8 mouse cellular contexts compared by ENCODE assay signal in genomic region chr11:84879007-84879771, GRCm38 (mm10). TPM values are rescaled to one million over a fixed set of nuclear protein-coding genes. Genes with fewer than 3 reads are reported as not detected.
DNase-seq lines count a peak whose midpoint lies in the region; ATAC-seq and TF ChIP-seq lines count a peak whose summit lies in the region.

No protein-coding gene starts in this region.

- H3K4me2 ChIP-seq in hindbrain, embryonic 16.5 days (ENCODE audit: low read length) = peak overlapping the region; percentile 71
- peak overlapping the region; percentile 94 for H3K4me2 ChIP-seq in neural tube, embryonic 12.5 days (replicated peaks)

- peak overlapping the region; percentile 90 for H3K9ac ChIP-seq in hindbrain, embryonic 16.5 days (ENCODE audit: low read depth, low read length)
- H3K9ac ChIP-seq in neural tube, embryonic 12.5 days = peak overlapping the region; percentile 88

- no peak for DNase-seq in layer of hippocampus, adult 2 months (ENCODE audit: low spot score in 2 of 2)
- DNase-seq in layer of hippocampus, postnatal 10 days (ENCODE audit: low spot score in 2 of 2) = no peak
- DNase-seq in B cell, adult 2 months = no peak
- DNase-seq in cerebellum, postnatal 25 days = no peak

- H3K27ac ChIP-seq in layer of hippocampus, adult 2 months = peak overlapping the region; percentile 91
- H3K27ac ChIP-seq in hindbrain, embryonic 16.5 days (ENCODE audit: low read depth, low read length) = peak overlapping the region; percentile 87
- H3K27ac ChIP-seq in neural tube, embryonic 12.5 days = 0 out of 2 replicates have a peak overlapping the region, but pooled peaks have one; percentile 57

- TF ChIP-seq CTCF in layer of hippocampus, adult 2 months (conservative IDR thresholded peaks at IDR 0.05) = no peak

- 24% methylated on average over 7 of the region's 7 CpGs for WGBS in hindbrain, embryonic 16.5 days
- WGBS in neural tube, embryonic 12.5 days = 24% methylated on average over 7 of the region's 7 CpGs

- no peaks in the 10 kb centered on the region; the same call in 1 of the 2 replicates for H3K36me3 ChIP-seq in hindbrain, embryonic 16.5 days (ENCODE audit: control insufficient read depth, insufficient read depth, low read length)
- peaks cover 14% of the 10 kb centered on the region for H3K36me3 ChIP-seq in neural tube, embryonic 12.5 days

- peaks cover 16% of the 10 kb centered on the region for H3K4me1 ChIP-seq in hindbrain, embryonic 16.5 days (ENCODE audit: control insufficient read depth, insufficient read depth, low read depth, low read length)
- H3K4me1 ChIP-seq in neural tube, embryonic 12.5 days = peaks cover 16% of the 10 kb centered on the region

- H3K27me3 ChIP-seq in hindbrain, embryonic 16.5 days (replicated peaks; ENCODE audit: control insufficient read depth, insufficient read depth, low read length) = no peaks in the 10 kb centered on the region
- H3K27me3 ChIP-seq in neural tube, embryonic 12.5 days (replicated peaks) = no peaks in the 10 kb centered on the region

- no peaks in the 10 kb centered on the region for H3K9me3 ChIP-seq in hindbrain, embryonic 16.5 days (ENCODE audit: control insufficient read depth, low read length)
- H3K9me3 ChIP-seq in neural tube, embryonic 12.5 days = no peaks in the 10 kb centered on the region

- peak; percentile 37 for ATAC-seq in activated CD4-positive, CD25-positive, alpha-beta regulatory T cell, adult 4 months
- peak; percentile 22; the same call in 1 of the 2 replicates for ATAC-seq in hindbrain, embryonic 16.5 days
- ATAC-seq in neural tube, embryonic 12.5 days (ENCODE audit: low FRiP score, low read depth) = no peak
- no peak for ATAC-seq in CD4-positive, CD25-positive, alpha-beta regulatory T cell, adult 4 months

- H3K4me3 ChIP-seq in layer of hippocampus, adult 2 months = peak overlapping the region; percentile 91
- H3K4me3 ChIP-seq in hindbrain, embryonic 16.5 days (ENCODE audit: low read length) = peak overlapping the region; percentile 96
- peak overlapping the region; percentile 89 for H3K4me3 ChIP-seq in neural tube, embryonic 12.5 days

RNA-seq across cellular contexts. Expression of gene Myo19, which starts 0.8 kb away (rescaled TPM):
- total RNA-seq in layer of hippocampus, adult 2 months (2021) = 10 to 100 TPM in 1 of 2 experiments, 1 to 10 TPM in 1; 8.9 to 11.5 TPM
- total RNA-seq in layer of hippocampus, postnatal 10 days (2021) = 10 to 100 TPM; 12.0 to 14.0 TPM
- 1 to 10 TPM; 2.3 to 3.2 TPM for polyA plus RNA-seq in activated CD4-positive, CD25-positive, alpha-beta regulatory T cell, adult 4 months (2017; shearing (Covaris generic))
- 6.3 and 7.0 TPM in 2 replicates for polyA plus RNA-seq in hindbrain, embryonic 16.5 days (2015; fragmentation: Nextera tagmentation; extraction: Ambion mirVana)
- polyA plus RNA-seq in neural tube, embryonic 12.5 days (2016; fragmentation: Nextera tagmentation; extraction: Ambion mirVana) = 8.2 and 8.8 TPM in 2 replicates
- polyA plus RNA-seq in CD4-positive, CD25-positive, alpha-beta regulatory T cell, adult 4 months (2017; shearing (Covaris generic)) = 1 to 10 TPM; 2.8 to 2.9 TPM

RNA-seq across cellular contexts. Expression of gene Pigw, which starts 0.9 kb away (rescaled TPM):
- 1 to 10 TPM; 7.4 to 7.5 TPM for total RNA-seq in layer of hippocampus, adult 2 months (2021)
- 1 to 10 TPM; 8.8 to 9.4 TPM for total RNA-seq in layer of hippocampus, postnatal 10 days (2021)
- polyA plus RNA-seq in activated CD4-positive, CD25-positive, alpha-beta regulatory T cell, adult 4 months (2017; shearing (Covaris generic)) = 1 to 10 TPM; 1.5 to 3.2 TPM
- 2.2 and 2.5 TPM in 2 replicates for polyA plus RNA-seq in hindbrain, embryonic 16.5 days (2015; fragmentation: Nextera tagmentation; extraction: Ambion mirVana)
- polyA plus RNA-seq in neural tube, embryonic 12.5 days (2016; fragmentation: Nextera tagmentation; extraction: Ambion mirVana) = 1.9 and 2.8 TPM in 2 replicates
- polyA plus RNA-seq in CD4-positive, CD25-positive, alpha-beta regulatory T cell, adult 4 months (2017; shearing (Covaris generic)) = 1 to 10 TPM; 1.6 to 2.5 TPM

RNA-seq across cellular contexts. Expression of gene Ggnbp2, which starts 8.6 kb away (rescaled TPM):
- 10 to 100 TPM; 87.7 to 92.2 TPM for total RNA-seq in layer of hippocampus, adult 2 months (2021)
- total RNA-seq in layer of hippocampus, postnatal 10 days (2021) = 10 to 100 TPM; 89.3 to 92.2 TPM
- 100 to 1,000 TPM in 1 of 2 experiments, 10 to 100 TPM in 1; 84.9 to 107 TPM for polyA plus RNA-seq in activated CD4-positive, CD25-positive, alpha-beta regulatory T cell, adult 4 months (2017; shearing (Covaris generic))
- polyA plus RNA-seq in hindbrain, embryonic 16.5 days (2015; fragmentation: Nextera tagmentation; extraction: Ambion mirVana) = 66.8 and 72.5 TPM in 2 replicates
- 80.0 and 93.3 TPM in 2 replicates for polyA plus RNA-seq in neural tube, embryonic 12.5 days (2016; fragmentation: Nextera tagmentation; extraction: Ambion mirVana)
- polyA plus RNA-seq in CD4-positive, CD25-positive, alpha-beta regulatory T cell, adult 4 months (2017; shearing (Covaris generic)) = 100 to 1,000 TPM in 1 of 2 experiments, 10 to 100 TPM in 1; 85.3 to 138 TPM

RNA-seq across cellular contexts. Expression of gene Znhit3, which starts 37.0 kb away (rescaled TPM):
- 10 to 100 TPM; 30.7 to 32.1 TPM for total RNA-seq in layer of hippocampus, adult 2 months (2021)
- 10 to 100 TPM; 27.9 to 31.2 TPM for total RNA-seq in layer of hippocampus, postnatal 10 days (2021)
- polyA plus RNA-seq in activated CD4-positive, CD25-positive, alpha-beta regulatory T cell, adult 4 months (2017; shearing (Covaris generic)) = 10 to 100 TPM; 34.7 to 35.7 TPM
- 65.2 and 71.4 TPM in 2 replicates for polyA plus RNA-seq in hindbrain, embryonic 16.5 days (2015; fragmentation: Nextera tagmentation; extraction: Ambion mirVana)
- polyA plus RNA-seq in neural tube, embryonic 12.5 days (2016; fragmentation: Nextera tagmentation; extraction: Ambion mirVana) = 61.4 and 63.5 TPM in 2 replicates
- polyA plus RNA-seq in CD4-positive, CD25-positive, alpha-beta regulatory T cell, adult 4 months (2017; shearing (Covaris generic)) = 10 to 100 TPM; 29.9 to 38.1 TPM

RNA-seq across cellular contexts. Expression of gene Dhrs11, which starts 50.4 kb away (rescaled TPM):
- 1 to 10 TPM; 6.2 TPM for total RNA-seq in layer of hippocampus, adult 2 months (2021)
- 1 to 10 TPM; 4.9 to 6.6 TPM for total RNA-seq in layer of hippocampus, postnatal 10 days (2021)
- polyA plus RNA-seq in activated CD4-positive, CD25-positive, alpha-beta regulatory T cell, adult 4 months (2017; shearing (Covaris generic)) = 1 to 10 TPM; 9.0 to 9.1 TPM
- polyA plus RNA-seq in hindbrain, embryonic 16.5 days (2015; fragmentation: Nextera tagmentation; extraction: Ambion mirVana) = 11.0 and 11.1 TPM in 2 replicates
- 8.2 and 8.9 TPM in 2 replicates for polyA plus RNA-seq in neural tube, embryonic 12.5 days (2016; fragmentation: Nextera tagmentation; extraction: Ambion mirVana)
- 10 to 100 TPM in 1 of 2 experiments, 1 to 10 TPM in 1; 8.3 to 10.9 TPM for polyA plus RNA-seq in CD4-positive, CD25-positive, alpha-beta regulatory T cell, adult 4 months (2017; shearing (Covaris generic))

Comparison
In these comparisons a context has a peak if more than half of its experiments do, and no peak if none do; other contexts are left out.
1. ATAC-seq: peak in activated CD4-positive, CD25-positive, alpha-beta regulatory T cell, adult 4 months (single experiment) and hindbrain, embryonic 16.5 days (single experiment); none in neural tube, embryonic 12.5 days (single experiment) and CD4-positive, CD25-positive, alpha-beta regulatory T cell, adult 4 months (single experiment).
2. Peak in every context shown above with its lines, with median percentiles within 50 percentile points of each other: H3K27ac ChIP-seq and H3K4me3 ChIP-seq.